Mouse (Mus musculus): ENCODE results near the gene Clpx.

GRCm38 (mm10) chr9:65298761-65299160 lies 4.7 kb downstream of the Clpx start:
- no peak for TF ChIP-seq CTCF (IDR thresholded peaks at IDR 0.05; ENCODE audit: low read depth)
- no peak for TF ChIP-seq EP300 (IDR thresholded peaks at IDR 0.05; ENCODE audit: low read depth)

Data from liver, embryonic 14.5 days (tissue).